ENCODE assay signal across 13 mouse cellular contexts in the genomic region with DNA sequence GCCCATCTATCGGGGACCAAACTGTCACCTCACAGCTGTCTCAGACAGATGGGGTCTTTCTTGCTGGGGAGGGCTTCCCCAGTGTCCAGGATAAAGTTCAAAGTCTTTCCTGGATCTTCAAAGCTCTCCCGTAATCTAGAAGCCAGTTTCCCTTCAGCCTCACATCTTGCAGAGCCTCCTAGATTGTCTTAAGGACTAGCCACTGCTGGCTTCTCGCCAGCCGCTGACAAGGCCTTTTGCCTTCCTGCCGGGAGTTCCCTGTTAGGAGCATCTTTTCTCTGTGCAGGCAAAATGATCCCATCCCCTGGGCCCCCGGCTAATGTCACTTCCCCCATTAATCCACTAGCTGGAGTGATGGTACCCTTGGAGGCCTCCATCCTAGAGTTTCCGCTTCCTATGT.
A peak's percentile ranks its signal among the peaks of the same experiment; 100 is the strongest.
DNase-seq lines count a peak whose midpoint lies in the region; ATAC-seq and TF ChIP-seq lines count a peak whose summit lies in the region.
"Had no signal": no experiment of that assay in that cellular context is flagged by ENCODE, and none has a peak within 500 bp of the region (broad histone marks: within the 10 kb centered on the region; RNA-seq: fewer than 3 reads in every experiment).

No protein-coding gene starts in this region.

- H3K4me2 ChIP-seq in embryonic facial prominence, embryonic 14.5 days (ENCODE audit: low read depth, low read length): no peak overlapping the region
- no peak overlapping the region for H3K4me2 ChIP-seq in lung, embryonic 14.5 days
- H3K4me2 ChIP-seq: heart, embryonic 12.5 days; hindbrain, embryonic 12.5 days had no signal

- H3K27ac ChIP-seq in embryonic facial prominence, embryonic 14.5 days (replicated peaks; ENCODE audit: low read depth, low read length): no peak overlapping the region
- H3K27ac ChIP-seq in embryonic facial prominence, embryonic 10.5 days (replicated peaks): no peak overlapping the region
- H3K27ac ChIP-seq in kidney, adult 2 months (ENCODE audit: insufficient read depth, low read depth, low read length): no peak overlapping the region
- peak overlapping the region; percentile 52; the same call in 1 of the 2 replicates for H3K27ac ChIP-seq in lung, embryonic 14.5 days (ENCODE audit: low read depth)
- H3K27ac ChIP-seq: hindbrain, embryonic 12.5 days; liver, embryonic 14.5 days had no signal

- TF ChIP-seq CTCF in kidney, adult 2 months (conservative IDR thresholded peaks at IDR 0.05; ENCODE audit: insufficient read depth, insufficient read length, low read depth, low read length): no peak
- TF ChIP-seq CTCF in lung, embryonic 14.5 days (IDR thresholded peaks at IDR 0.05; ENCODE audit: low read depth): no peak

- 47% methylated on average over 7 of the region's 7 CpGs for WGBS in embryonic facial prominence, embryonic 14.5 days
- WGBS in embryonic facial prominence, embryonic 10.5 days: 68% methylated on average over 7 of the region's 7 CpGs
- 57% methylated on average over 7 of the region's 7 CpGs for WGBS in kidney, adult 2 months
- whole genome bisulfite sequencing in lung, embryonic 14.5 days: 27% methylated on average over 7 of the region's 7 CpGs

- TF ChIP-seq POLR2A in kidney, adult 2 months (IDR thresholded peaks at IDR 0.05; ENCODE audit: low read depth, low read length): no peak

- ATAC-seq in embryonic facial prominence, embryonic 14.5 days (ENCODE audit: low read depth): no peak
- ATAC-seq in lung, embryonic 14.5 days (ENCODE audit: insufficient read depth): peak; percentile 68

- H3K4me3 ChIP-seq in embryonic facial prominence, embryonic 14.5 days (ENCODE audit: low read depth, low read length): no peak overlapping the region
- H3K4me3 ChIP-seq in embryonic facial prominence, embryonic 10.5 days: no peak overlapping the region
- H3K4me3 ChIP-seq in kidney, adult 2 months (ENCODE audit: insufficient read depth, low read depth, low read length): no peak overlapping the region
- H3K4me3 ChIP-seq in lung, embryonic 14.5 days (ENCODE audit: low read depth, low read length): no peak overlapping the region
- H3K4me3 ChIP-seq: heart, embryonic 12.5 days; hindbrain, embryonic 12.5 days had no signal

- no peaks in the 10 kb centered on the region for H3K36me3 ChIP-seq in embryonic facial prominence, embryonic 14.5 days (ENCODE audit: control insufficient read depth, insufficient read depth, low read length)
- no peaks in the 10 kb centered on the region for H3K36me3 ChIP-seq in embryonic facial prominence, embryonic 10.5 days (replicated peaks)
- no peaks in the 10 kb centered on the region for H3K36me3 ChIP-seq in kidney, adult 2 months (ENCODE audit: control insufficient read depth, insufficient read depth, low read length)
- no peaks in the 10 kb centered on the region for H3K36me3 ChIP-seq in lung, embryonic 14.5 days (ENCODE audit: insufficient read depth)
- H3K36me3 ChIP-seq: heart, embryonic 12.5 days; hindbrain, embryonic 12.5 days had no signal

- no peaks in the 10 kb centered on the region for H3K27me3 ChIP-seq in embryonic facial prominence, embryonic 14.5 days (replicated peaks; ENCODE audit: control insufficient read depth, insufficient read depth, low read length)
- H3K27me3 ChIP-seq in embryonic facial prominence, embryonic 10.5 days (replicated peaks; ENCODE audit: low read depth, poor library complexity, severe bottlenecking): no peaks in the 10 kb centered on the region
- no peaks in the 10 kb centered on the region for H3K27me3 ChIP-seq in kidney, adult 2 months (replicated peaks; ENCODE audit: control insufficient read depth, insufficient read depth, low read length)
- no peaks in the 10 kb centered on the region for H3K27me3 ChIP-seq in lung, embryonic 14.5 days (ENCODE audit: insufficient read depth, low read length)
- H3K27me3 ChIP-seq: hindbrain, embryonic 12.5 days had no signal

- peak; percentile 59 for DNase-seq in embryonic facial prominence, embryonic 14.5 days (ENCODE audit: low spot score)
- no peak for DNase-seq in embryonic facial prominence, embryonic 10.5 days (ENCODE audit: low spot score)
- DNase-seq in kidney, adult 2 months: peak; percentile 25
- no peak for DNase-seq in kidney, adult 18-20 months
- DNase-seq in lung, embryonic 14.5 days: peak; percentile 92
- DNase-seq in lung, adult 18-20 months: no peak
- DNase-seq in NIH3T3 (ENCODE audit: low read depth): peak; percentile 34
- DNase-seq in urinary bladder, postnatal 14 days (ENCODE audit: low spot score): no peak
- DNase-seq: B cell, adult 2 months; thymus, adult 2 months had no signal

- no peaks in the 10 kb centered on the region for H3K9me3 ChIP-seq in embryonic facial prominence, embryonic 14.5 days (ENCODE audit: control insufficient read depth, low read length)
- H3K9me3 ChIP-seq in embryonic facial prominence, embryonic 10.5 days: no peaks in the 10 kb centered on the region
- H3K9me3 ChIP-seq in lung, embryonic 14.5 days (ENCODE audit: low read depth, low read length): no peaks in the 10 kb centered on the region
- H3K9me3 ChIP-seq: heart, embryonic 12.5 days; hindbrain, embryonic 12.5 days had no signal

- no peak overlapping the region for H3K9ac ChIP-seq in embryonic facial prominence, embryonic 14.5 days (ENCODE audit: low read depth, low read length)
- H3K9ac ChIP-seq in lung, embryonic 14.5 days: no peak overlapping the region
- H3K9ac ChIP-seq: heart, embryonic 12.5 days; hindbrain, embryonic 12.5 days; liver, embryonic 14.5 days had no signal

- no peaks in the 10 kb centered on the region for H3K4me1 ChIP-seq in embryonic facial prominence, embryonic 14.5 days (ENCODE audit: control insufficient read depth, insufficient read depth, low read length)
- H3K4me1 ChIP-seq in embryonic facial prominence, embryonic 10.5 days: 0 out of 2 replicates have a peak, but pooled peaks cover 2% of the 10 kb centered on the region
- H3K4me1 ChIP-seq in kidney, adult 2 months (ENCODE audit: control insufficient read depth, insufficient read depth, low read length): no peaks in the 10 kb centered on the region
- peaks cover 11% of the 10 kb centered on the region for H3K4me1 ChIP-seq in lung, embryonic 14.5 days (ENCODE audit: insufficient read depth)

Comparison
In these comparisons a context has a peak if more than half of its experiments do, and no peak if none do; other contexts are left out.
1. DNase-seq: peak in embryonic facial prominence, embryonic 14.5 days (single experiment), kidney, adult 2 months (single experiment), lung, embryonic 14.5 days (single experiment) and NIH3T3 (single experiment); none in embryonic facial prominence, embryonic 10.5 days (single experiment), kidney, adult 18-20 months (single experiment), lung, adult 18-20 months (0 of 2) and urinary bladder, postnatal 14 days (single experiment).